Mouse (Mus musculus) pancreas, adult 10 weeks (tissue): ENCODE data around the gene Chrng. TPM values are rescaled to one million over a fixed set of nuclear protein-coding genes. Genes with fewer than 3 reads are reported as not detected.

Source experiments
- polyA plus RNA-seq: library from polyadenylated mRNA; stranded (reverse); fragments of 350-450 nt; fragmentation: Illumina TruSeq; extraction: RNeasy Lipid Tissue Mini Kit (QIAGEN cat#74804); gene quantifications from one replicate; pipeline ENCODE4 v1.2.3, GENCODE M21; 2015; ENCODE audit warnings: low read depth, low replicate concordance; ENCODE audit not compliant: insufficient read depth

Chrng gene
- polyA plus RNA-seq, result not detected

GRCm38 (mm10) chr1:87204465-87204864 lies at the start of gene Chrng:
Gene Chrng (plus strand): TSS chr1:87204657.

GRCm38 (mm10) chr1:87156199-87156587 lies 48.3 kb upstream of the Chrng start, which contains the start of gene Ecel1:
Gene Ecel1 (minus strand): TSS chr1:87156521.

GRCm38 (mm10) chr1:87183013-87183412 lies 21.4 kb upstream of the Chrng start, which contains the start of gene Prss56:
Gene Prss56 (plus strand): TSS chr1:87183313.

GRCm38 (mm10) chr1:87190429-87190828 lies 14.0 kb upstream of the Chrng start, which contains the start of gene Chrnd:
Gene Chrnd (plus strand): TSS chr1:87190607.

GRCm38 (mm10) chr1:87213735-87214704 lies 9.6 kb downstream of the Chrng start, which contains the start of gene Eif4e2:
Gene Eif4e2 (plus strand): TSS chr1:87213914.

Other genes with a start within 250 kb of the Chrng start
- not detected for gene Alppl2, start 114.7 kb upstream of the Chrng start, polyA plus RNA-seq
- not detected for gene Alpi, start 103.1 kb upstream of the Chrng start, polyA plus RNA-seq
- not detected for gene Akp3, start 79.7 kb upstream of the Chrng start, polyA plus RNA-seq
- gene Ecel1, start 48.1 kb upstream of the Chrng start, polyA plus RNA-seq, result not detected
- gene Prss56, start 21.3 kb upstream of the Chrng start, polyA plus RNA-seq, result not detected
- gene Chrnd, start 14.1 kb upstream of the Chrng start, polyA plus RNA-seq, result not detected
- gene Eif4e2, start 9.3 kb downstream of the Chrng start, polyA plus RNA-seq, result 11.6 TPM
- 4.9 TPM for gene Efhd1, start 59.7 kb downstream of the Chrng start, polyA plus RNA-seq
- gene Gigyf2, start 122.3 kb downstream of the Chrng start, polyA plus RNA-seq, result 20.3 TPM
- gene Kcnj13, start 190.1 kb downstream of the Chrng start, polyA plus RNA-seq, result not detected